Mouse (Mus musculus): ENCODE results near the gene Akap7. TPM values are rescaled to one million over a fixed set of nuclear protein-coding genes. Genes with fewer than 3 reads are reported as not detected.

Gene Akap7
- total RNA-seq, 2 experiments from 2014 or later, result 45.7 to 50.9 TPM

DNA sequence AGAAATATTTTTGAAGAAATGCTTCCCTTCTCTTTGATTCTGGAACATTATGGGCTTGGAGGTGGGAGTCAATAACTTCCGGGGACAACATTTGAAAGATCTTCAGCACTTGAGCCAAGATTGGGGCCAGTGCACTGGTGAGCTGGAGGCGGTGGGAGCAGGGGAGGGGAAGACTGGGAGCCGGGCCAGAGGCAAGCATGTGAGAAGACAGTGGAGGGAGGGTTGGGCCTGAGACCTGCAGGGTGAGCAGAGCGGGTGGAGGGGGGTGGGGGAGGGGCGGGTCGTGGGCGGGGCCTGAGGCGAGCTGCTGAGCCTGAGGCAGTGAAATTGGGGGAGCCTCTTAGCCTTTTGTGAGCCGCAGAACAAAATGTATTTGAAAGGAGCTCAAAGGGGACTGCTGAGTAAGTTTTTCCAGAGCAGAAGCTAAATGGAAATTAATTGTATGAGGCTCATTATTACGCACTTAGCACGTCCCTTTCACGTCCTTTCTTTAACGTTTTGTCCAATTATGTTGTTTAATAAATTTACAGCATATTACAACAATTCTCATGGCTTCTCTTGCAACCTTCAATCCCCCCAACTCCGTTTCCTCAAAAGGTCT is 167.4 kb downstream of the Akap7 start:
- DNase-seq (ENCODE audit: low spot score in 2 of 2), result peak in 1 of 2 experiments; percentile 25

DNA sequence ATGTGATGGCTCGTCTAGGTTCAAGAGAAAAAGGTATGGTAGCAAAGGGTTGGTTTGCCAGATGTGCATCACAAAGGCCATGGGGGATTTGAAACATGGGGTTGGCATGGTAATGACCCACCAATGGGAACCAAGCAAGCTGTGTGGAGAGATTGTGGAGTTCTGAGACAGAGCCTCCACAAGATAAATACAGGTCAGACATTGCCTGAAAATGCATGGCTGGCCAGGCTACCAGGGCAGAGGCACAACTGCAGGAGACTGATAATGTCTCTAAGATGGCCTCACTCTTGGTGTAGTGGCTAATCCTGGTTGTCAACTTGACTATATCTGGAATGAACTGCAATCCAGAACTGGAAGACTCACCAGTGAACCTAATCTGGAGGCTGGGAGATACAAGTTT is 174.1 kb downstream of the Akap7 start:
- no peak for DNase-seq (ENCODE audit: low spot score in 2 of 2)

DNA sequence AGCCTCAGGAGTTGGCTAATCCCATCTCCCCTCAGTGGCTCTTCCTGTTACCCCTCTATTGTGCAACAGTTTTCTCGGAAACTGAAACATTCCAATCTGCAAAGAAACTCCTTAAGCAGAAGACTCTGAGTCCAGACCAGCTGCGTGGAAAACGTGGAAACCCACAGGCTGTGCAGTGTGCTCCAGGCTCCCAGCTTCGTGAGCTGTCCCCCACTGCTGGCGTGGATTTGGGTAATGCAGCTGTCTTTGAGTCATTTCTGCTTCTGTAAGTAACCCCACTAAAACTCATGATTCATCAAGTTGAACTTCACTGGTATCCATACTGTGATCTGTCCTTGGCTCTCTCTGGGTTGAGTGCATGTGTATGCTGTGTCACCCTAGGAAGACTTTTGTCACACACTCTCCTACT is 179.2 kb downstream of the Akap7 start:
- DNase-seq (ENCODE audit: low spot score in 2 of 2), result peak in 1 of 2 experiments; percentile 45

DNA sequence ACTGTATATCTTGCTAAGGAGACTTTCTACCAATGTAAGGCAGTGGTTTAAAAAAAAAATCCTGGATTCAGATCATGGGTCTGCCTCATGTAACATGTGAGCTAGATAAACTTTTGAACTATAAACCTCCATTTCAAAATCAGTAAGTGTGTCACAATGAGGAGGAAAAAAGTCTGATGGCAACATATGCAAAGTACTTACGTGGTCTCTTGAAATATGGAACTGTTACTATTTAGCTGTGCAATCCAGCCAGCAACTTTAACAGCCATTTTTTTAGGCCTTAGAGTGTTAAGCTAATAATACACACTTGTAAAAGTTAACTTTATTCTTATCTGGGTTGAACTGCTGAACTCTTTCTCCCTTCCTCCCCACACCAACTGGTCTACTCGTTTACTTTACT is 181.6 kb downstream of the Akap7 start:
- no peak for DNase-seq (ENCODE audit: low spot score in 2 of 2)

DNA sequence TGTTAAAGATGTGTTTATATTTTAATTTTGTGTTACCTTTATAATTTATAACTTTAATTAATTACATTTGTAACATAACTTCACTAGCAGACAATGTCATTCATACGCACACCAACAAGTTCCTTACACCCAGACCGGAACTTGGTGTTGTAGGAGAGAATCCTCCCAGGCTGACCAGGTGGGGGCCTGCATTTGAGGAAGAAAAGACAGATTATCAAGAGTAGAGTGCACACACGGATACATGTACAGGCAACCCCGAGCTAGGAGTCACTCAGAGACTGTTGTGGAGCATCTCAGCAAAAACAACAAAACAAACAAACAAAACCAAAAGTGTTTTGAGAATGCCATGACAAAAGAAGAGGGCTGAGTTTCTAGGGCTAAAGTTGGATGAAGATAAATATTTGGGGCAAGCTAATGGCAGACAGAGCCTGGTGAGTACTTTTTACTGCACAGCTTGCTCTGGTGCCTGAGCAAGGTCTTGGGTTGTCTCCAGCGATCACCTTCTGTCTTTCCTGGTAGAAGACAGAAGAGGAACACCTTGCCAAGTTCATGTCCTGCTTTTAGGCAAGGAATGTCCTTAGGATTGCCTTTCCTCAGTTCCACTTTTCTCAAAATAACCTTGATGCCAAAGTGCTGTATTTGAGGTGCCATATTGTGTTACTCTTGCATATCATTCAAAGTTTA is 186.7 kb downstream of the Akap7 start:
- DNase-seq (ENCODE audit: low spot score in 2 of 2), result no peak

Other genes with a start within 250 kb of the Akap7 start
- gene Epb41l2, start 51.9 kb upstream of the Akap7 start, total RNA-seq (2021), result 100 to 1,000 TPM; 169 to 187 TPM
- gene Smlr1, start 228.4 kb upstream of the Akap7 start, total RNA-seq (2021), result not detected